Mouse (Mus musculus): ENCODE measurements around the gene Pcsk2.

Gene Pcsk2

DNA sequence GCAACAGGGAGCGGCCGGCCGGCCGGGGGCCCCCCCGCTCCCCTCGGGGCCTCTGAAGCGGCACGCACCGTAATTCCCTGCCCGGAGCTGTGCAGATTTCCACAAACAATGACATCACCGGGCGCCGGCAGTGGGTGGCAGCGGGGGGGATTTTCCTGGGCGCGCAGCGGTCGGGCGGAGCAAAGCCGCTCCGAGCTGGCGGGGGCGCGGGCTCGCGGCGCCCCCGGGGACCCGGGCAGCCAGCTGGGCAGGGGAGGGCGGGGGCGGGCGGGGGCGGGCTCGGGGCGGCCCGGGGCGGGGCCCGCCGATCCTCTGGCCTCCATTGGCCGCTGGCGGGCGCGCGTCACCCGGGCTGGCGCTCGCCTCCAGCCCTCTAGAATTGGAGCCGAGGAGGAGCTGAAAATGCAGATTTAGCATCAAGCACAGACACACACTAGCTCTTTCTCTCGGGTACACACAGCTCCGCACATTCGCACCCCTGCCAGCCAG is at the start of gene Pcsk2:
Pcsk2 (plus strand) TSS at position 399 of the 489 bp plus-strand sequence.
- no peak for DNase-seq

DNA sequence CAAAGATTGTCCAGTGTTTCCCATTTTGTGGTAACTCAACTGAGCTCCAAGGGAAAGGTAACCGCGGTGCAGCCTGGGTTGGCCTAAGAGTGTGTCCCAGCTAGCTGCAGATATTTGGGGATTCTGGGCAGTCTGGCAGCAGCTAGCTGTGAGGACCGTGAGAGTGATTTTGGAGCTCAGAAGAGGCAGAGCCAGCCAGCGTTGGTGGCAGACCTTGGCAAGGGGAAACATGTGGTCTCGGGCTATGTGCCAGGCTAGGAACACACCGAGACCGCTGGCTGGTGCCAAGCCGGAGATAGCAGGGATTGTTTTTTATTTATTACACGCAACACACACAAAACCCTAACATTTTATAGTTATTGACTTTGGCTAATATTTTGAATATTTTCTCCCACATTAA is 45.1 kb upstream of the Pcsk2 start:
- no peak for DNase-seq

- no peak for DNase-seq
Measured at GRCm38 (mm10) chr2:143501760-143502159, 44.2 kb upstream of the Pcsk2 start.

GRCm38 (mm10) chr2:143502203-143502602 is 43.8 kb upstream of the Pcsk2 start:
- DNase-seq: no peak

- no peak for DNase-seq
Measured at GRCm38 (mm10) chr2:143536485-143536884, 9.5 kb upstream of the Pcsk2 start.

DNA sequence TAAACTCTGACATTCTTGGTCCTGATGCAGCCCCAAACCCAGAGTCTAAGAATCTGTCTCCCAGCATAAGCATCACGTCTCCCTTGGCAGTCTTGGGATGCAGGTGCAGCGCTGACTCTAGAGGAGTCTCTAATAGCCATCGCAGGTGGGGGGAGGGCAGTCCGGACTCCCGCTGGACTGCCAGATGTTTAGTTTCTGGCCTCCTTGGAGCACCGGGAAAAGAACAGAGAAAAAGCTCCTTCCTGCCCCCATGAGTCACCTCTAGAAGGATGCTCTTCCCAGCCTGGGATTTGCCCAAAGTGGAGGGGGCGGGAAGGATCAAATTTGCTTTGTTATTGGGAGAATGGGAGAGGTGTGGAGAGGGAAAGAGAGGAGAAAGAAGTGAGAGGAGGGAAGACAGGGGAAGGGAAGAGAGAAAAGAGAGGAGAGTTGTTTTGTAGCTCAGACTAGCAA is 631 bp upstream of the Pcsk2 start:
- no peak for DNase-seq

DNA sequence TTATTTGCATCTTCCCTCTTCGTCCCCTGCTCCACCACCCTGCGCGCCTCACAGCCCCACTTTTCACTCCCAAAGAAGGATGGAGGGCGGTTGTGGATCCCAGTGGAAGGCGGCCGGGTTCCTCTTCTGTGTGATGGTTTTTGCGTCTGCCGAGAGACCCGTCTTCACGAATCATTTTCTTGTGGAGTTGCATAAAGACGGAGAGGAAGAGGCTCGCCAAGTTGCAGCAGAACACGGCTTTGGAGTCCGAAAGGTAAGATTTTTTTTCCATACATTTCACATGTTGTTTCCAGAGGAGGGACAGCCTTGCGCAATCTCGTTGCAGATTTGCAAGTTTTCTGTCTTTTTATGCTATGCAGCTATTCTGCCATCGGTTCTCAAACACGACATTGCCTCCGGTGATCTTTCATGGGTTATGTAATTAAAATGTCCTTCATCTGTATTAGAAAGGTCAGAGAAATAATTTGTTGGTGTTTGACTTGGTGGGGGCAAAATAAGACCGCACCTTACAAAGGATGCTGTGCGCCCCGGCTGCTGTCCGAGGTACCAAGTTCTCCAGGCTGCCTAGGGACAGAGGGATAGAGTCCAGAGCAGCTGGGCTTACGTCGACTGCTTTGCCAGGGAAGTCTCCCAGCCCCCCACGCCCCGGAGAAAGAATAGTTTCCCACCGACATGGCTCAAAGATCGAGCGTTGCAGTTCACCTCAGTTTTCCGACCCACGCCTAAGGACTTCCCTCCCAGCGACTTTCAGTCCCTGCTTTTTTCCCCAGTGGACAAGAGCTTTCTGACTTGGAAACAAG is 656 bp downstream of the Pcsk2 start:
- no peak for DNase-seq

DNA sequence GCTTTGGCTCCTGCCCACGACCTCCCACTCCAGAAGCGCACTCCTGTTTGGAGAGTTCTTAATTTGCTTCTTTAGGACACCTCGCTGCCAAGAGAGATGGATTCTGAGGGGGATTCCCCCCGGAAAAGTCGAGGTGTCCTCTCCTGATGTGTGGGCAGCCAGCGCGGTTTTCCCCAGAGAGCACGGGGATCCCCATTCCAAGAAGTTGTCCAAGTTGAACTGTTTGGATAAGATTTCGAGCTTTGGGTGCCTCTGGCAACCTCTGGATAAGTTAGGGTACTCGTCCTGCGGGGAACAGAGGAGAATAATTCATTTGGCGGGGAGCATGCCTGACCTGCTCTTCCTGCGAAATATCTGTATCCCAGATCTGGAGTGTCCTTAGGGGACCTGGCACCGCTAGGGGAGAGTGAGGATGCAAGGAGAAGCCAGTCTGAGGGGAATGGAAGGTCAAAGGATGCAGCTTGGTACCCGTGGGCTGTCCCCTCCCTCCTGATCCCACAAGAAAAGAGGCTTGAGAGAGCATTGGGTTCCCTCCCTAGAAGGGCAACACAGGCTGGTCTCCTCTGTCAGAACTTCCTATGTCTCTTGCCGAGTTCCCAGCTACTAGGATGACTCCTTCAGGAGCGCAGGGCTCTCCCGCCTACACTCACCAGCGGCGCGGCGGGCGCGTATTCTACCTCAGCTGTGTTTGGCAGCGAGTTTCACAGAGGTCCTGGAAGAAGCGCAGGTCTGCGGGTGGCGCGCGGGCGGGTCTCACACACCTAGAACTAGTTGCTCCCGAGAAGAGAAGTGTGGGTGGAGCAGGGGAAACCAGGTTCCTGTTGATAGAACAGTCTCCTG is 1.5 kb downstream of the Pcsk2 start:
- DNase-seq: no peak

- DNase-seq: no peak
Measured at GRCm38 (mm10) chr2:143560384-143560783, 14.4 kb downstream of the Pcsk2 start.

DNA sequence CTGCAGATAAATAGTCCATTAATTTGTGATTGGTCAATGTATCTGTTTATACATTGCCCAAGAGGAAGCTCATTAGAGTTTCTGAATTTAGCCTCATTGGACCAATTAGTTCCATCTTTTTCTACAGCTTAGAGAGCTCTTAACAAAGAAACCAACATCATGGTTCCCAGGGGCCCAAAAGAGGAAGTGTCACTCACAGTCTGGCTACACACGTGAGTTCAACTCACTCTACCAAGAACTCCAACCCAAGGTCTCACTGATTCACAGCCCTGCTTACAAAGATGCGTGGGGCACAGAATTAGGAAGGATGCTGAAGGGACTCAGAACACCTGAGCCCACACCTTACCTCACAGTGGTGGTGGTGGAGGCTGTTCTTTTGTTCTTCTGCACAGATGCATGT is 19.1 kb downstream of the Pcsk2 start:
- no peak for DNase-seq

GRCm38 (mm10) chr2:143565961-143566360 is 20.0 kb downstream of the Pcsk2 start:
- DNase-seq: no peak

GRCm38 (mm10) chr2:143585341-143585740 is 39.4 kb downstream of the Pcsk2 start:
- DNase-seq: no peak

DNA sequence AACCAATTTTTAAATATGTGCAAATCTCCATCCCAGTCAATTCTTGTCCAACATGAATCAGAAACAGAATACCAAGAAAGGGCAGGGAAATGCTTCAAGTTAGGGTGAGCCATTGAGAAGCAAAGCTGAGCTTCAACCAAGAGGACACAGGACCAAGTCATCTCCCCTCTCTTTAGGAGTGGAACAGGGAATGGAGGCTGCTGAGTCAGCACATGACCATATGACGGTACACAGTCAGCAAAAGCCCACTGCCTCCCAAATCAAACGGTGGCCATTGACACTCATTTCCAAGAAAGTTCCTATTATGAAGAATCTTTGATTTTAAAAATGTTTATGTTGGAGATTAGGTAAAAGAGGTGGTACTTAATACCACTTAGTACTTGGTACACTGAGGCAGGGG is 44.4 kb downstream of the Pcsk2 start:
- DNase-seq: no peak

GRCm38 (mm10) chr2:143603071-143603470 is 57.1 kb downstream of the Pcsk2 start:
- DNase-seq: no peak

- DNase-seq: no peak
Measured at GRCm38 (mm10) chr2:143603871-143604512, 58.0 kb downstream of the Pcsk2 start.

GRCm38 (mm10) chr2:143610355-143611331 is 64.7 kb downstream of the Pcsk2 start:
- DNase-seq: no peak

GRCm38 (mm10) chr2:143613466-143613865 is 67.5 kb downstream of the Pcsk2 start:
- no peak for DNase-seq

DNA sequence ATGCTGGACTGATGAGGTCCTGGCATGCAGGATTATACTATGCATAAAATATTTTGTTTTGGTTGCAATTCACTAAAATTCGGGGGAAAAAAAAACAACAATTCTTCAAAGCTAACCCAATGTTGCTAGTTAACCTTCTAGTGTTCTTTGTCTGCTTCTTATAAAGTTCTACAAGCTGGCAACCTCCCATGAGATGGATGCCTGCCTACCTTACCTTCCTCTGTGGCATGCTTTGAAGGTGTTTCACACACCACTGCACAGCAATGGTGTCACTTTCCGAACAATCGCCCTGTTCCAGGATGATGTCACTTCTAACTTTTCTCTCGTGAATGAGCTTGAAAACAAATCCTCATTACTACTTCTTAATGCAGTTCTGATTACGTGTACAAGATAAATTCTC is 68.8 kb downstream of the Pcsk2 start:
- DNase-seq: no peak

- DNase-seq: no peak
Measured at GRCm38 (mm10) chr2:143620916-143621315, 75.0 kb downstream of the Pcsk2 start.

DNA sequence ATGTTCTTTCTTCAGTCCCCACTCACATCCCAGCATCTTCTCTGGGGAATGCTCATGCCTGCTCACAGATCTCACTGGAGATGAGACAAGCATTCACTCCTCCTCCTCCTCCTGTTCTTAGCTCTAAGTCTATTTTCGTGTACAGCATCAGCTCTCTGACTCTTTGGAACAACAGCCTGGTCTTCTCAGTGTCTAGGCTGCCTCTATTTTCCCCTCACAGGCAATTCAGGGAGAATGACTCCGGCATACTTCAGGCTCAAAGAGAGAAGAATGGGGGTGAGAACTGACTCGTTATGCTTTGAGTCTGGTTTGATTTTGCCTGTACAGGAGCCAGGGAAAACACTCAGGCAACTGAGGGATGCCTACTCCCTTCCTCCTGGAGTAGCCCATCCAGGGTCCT is 78.0 kb downstream of the Pcsk2 start:
- no peak for DNase-seq

DNA sequence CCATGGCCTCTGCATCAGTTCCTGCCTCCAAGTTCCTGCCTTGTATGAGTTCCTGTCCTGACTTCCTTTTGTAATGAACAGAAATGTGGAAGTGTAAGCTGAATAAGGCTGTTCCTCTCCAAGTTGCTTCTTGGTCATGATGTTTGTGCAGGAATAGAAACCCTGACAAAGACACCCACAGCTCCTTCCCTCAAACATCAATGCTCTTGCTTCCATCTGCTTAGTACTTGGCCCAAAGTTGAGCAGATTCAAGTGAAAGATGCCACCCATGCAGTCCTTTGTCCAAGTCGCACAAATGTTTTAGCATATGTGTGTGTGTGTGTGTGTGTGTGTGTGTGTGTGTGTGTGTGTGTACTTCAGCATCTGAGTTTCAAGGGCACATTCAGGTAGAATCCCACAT is 97.3 kb downstream of the Pcsk2 start:
- no peak for DNase-seq

GRCm38 (mm10) chr2:143644374-143644773 is 98.4 kb downstream of the Pcsk2 start:
- DNase-seq: no peak
